Mouse (Mus musculus) cerebellum, adult 2 months (tissue): ENCODE measurements around the gene Evi2a. TPM values are rescaled to one million over a fixed set of nuclear protein-coding genes. Genes with fewer than 3 reads are reported as not detected.
A peak's percentile ranks its signal among the peaks of the same experiment; 100 is the strongest.

ENCODE experiments used
- DNase-seq, 2 experiments: peaks; one replicate each; pipeline ENCODE4 v3.0.0; 2021
- H3K27ac ChIP-seq: fragments of 200-500 bp; 2 replicates; pipeline ENCODE4 v1.5.1; 2012; ENCODE audit warnings: low read length, control low read depth, inconsistent platforms; ENCODE audit not compliant: insufficient read depth
- H3K27me3 ChIP-seq: fragments of 200-500 bp; 2 replicates; pipeline ENCODE4 v1.6.1; 2012; ENCODE audit warnings: inconsistent platforms, mild to moderate bottlenecking, low read length, moderate library complexity; ENCODE audit not compliant: control insufficient read depth, insufficient read depth
- H3K4me1 ChIP-seq: fragments of 200-500 bp; 2 replicates; pipeline ENCODE4 v1.6.1; 2011; ENCODE audit warnings: low read length; ENCODE audit not compliant: control insufficient read depth, insufficient read depth
- H3K4me3 ChIP-seq: fragments of 200-500 bp; replicated peaks from 2 replicates; pipeline ENCODE3; 2011; ENCODE audit warnings: mild to moderate bottlenecking, low read depth, low read length, control low read depth; ENCODE audit not compliant: insufficient read depth
- CTCF ChIP-seq: fragments of 200-500 bp; IDR thresholded peaks from 2 replicates; pipeline ENCODE4 v1.5.1; 2011; ENCODE audit warnings: low read depth, mild to moderate bottlenecking, control low read depth, low read length, moderate library complexity, borderline replicate concordance; ENCODE audit not compliant: insufficient read depth
- POLR2A ChIP-seq: fragments of 200-500 bp; IDR thresholded peaks from 2 replicates; pipeline ENCODE4 v1.6.1; 2011; ENCODE audit warnings: low read length, control low read depth, borderline replicate concordance; ENCODE audit not compliant: insufficient read depth
- WGBS: fragments of 180-500 bp; shearing (Covaris S2); methylation state at CpG from one replicate; pipeline ENCODE4 v1.1.7; 2018; 5-methylcytosine and 5-hydroxymethylcytosine counted together
- polyA plus RNA-seq: library from polyadenylated mRNA; depleted of rRNA; stranded (reverse); fragments of >200 nt; gene quantifications from 2 replicates; pipeline ENCODE4 v1.2.3, GENCODE M21; 2012

Gene Evi2a
- polyA plus RNA-seq, 1 experiment, result 72.3 TPM

GRCm38 (mm10) chr11:79523560-79524309, 6.7 kb downstream of the Evi2a start, which contains the start of gene Evi2b:
Gene Evi2b, minus strand, starts transcription at chr11:79523762.
- Histone ChIP-seq H3K4me1 (0 out of 2 replicates have a peak, but pooled peaks cover 2% of the 10 kb centered on the region), H3K27ac (no peak within 1 kb of the TSS), H3K27me3 (no peaks in the 10 kb centered on the region), H3K4me3 (no peak within 1 kb of the TSS)
- no peak for DNase-seq
- WGBS, result 91% methylated on average over 10 of the region's 10 CpGs
- no peak for TF ChIP-seq CTCF
- TF ChIP-seq POLR2A, result no peak

GRCm38 (mm10) chr11:79522944-79523343, 7.5 kb downstream of the Evi2a start:
- Histone ChIP-seq H3K27me3 (no peaks in the 10 kb centered on the region), H3K4me1 (0 out of 2 replicates have a peak, but pooled peaks cover 2% of the 10 kb centered on the region)
- 92% methylated on average over 1 of the region's 1 CpGs for WGBS

GRCm38 (mm10) chr11:79521930-79522329, 8.5 kb downstream of the Evi2a start:
- H3K4me3 ChIP-seq, result no peak overlapping the region
- no peaks in the 10 kb centered on the region for H3K4me1 ChIP-seq
- DNase-seq, result no peak
- TF ChIP-seq CTCF, result no peak
- no peak overlapping the region for H3K27ac ChIP-seq
- H3K27me3 ChIP-seq, result no peaks in the 10 kb centered on the region

More at GRCm38 (mm10) chr11:79522944-79523343, 7.5 kb downstream of the Evi2a start:
- no peak for DNase-seq
- Histone ChIP-seq H3K4me3 (no peak overlapping the region), H3K27ac (no peak overlapping the region)
- TF ChIP-seq POLR2A (no peak), CTCF (no peak)

- no peaks in the 10 kb centered on the region for H3K27me3 ChIP-seq
- no peak overlapping the region for H3K4me3 ChIP-seq
- DNase-seq, result no peak
- TF ChIP-seq POLR2A (no peak), CTCF (no peak)
- H3K27ac ChIP-seq, result no peak overlapping the region
- H3K4me1 ChIP-seq, result no peaks in the 10 kb centered on the region
Measured at GRCm38 (mm10) chr11:79520772-79521171, 9.6 kb downstream of the Evi2a start.

- no peak overlapping the region for H3K27ac ChIP-seq
- H3K4me1 ChIP-seq, result peaks cover 7% of the 10 kb centered on the region
- no peak for DNase-seq
- H3K4me3 ChIP-seq, result no peak overlapping the region
- 67% methylated on average over 1 of the region's 1 CpGs for WGBS
- no peaks in the 10 kb centered on the region for H3K27me3 ChIP-seq
- TF ChIP-seq CTCF (no peak), POLR2A (no peak)
Measured at GRCm38 (mm10) chr11:79519878-79520291, 10.5 kb downstream of the Evi2a start.

GRCm38 (mm10) chr11:79519299-79519698, 11.1 kb downstream of the Evi2a start:
- no peak overlapping the region for H3K27ac ChIP-seq
- no peak for TF ChIP-seq CTCF
- TF ChIP-seq POLR2A, result no peak
- WGBS, result 83% methylated on average over 6 of the region's 6 CpGs

GRCm38 (mm10) chr11:79515798-79516197, 14.6 kb downstream of the Evi2a start:
- no peak for TF ChIP-seq CTCF
- no peak for TF ChIP-seq POLR2A
- WGBS, result 100% methylated on average over 2 of the region's 2 CpGs
- Histone ChIP-seq H3K4me3 (no peak overlapping the region), H3K27ac (no peak overlapping the region), H3K27me3 (no peaks in the 10 kb centered on the region), H3K4me1 (peaks cover 7% of the 10 kb centered on the region)
- no peak for DNase-seq

More at GRCm38 (mm10) chr11:79519299-79519698, 11.1 kb downstream of the Evi2a start:
- no peak for DNase-seq
- peaks cover 7% of the 10 kb centered on the region for H3K4me1 ChIP-seq
- H3K27me3 ChIP-seq, result no peaks in the 10 kb centered on the region
- H3K4me3 ChIP-seq, result no peak overlapping the region

GRCm38 (mm10) chr11:79515331-79515730, 15.1 kb downstream of the Evi2a start:
- TF ChIP-seq POLR2A (no peak), CTCF (no peak)
- peak in 1 of 2 experiments; percentile 18 for DNase-seq
- WGBS, result 13% methylated on average over 6 of the region's 6 CpGs
- no peak overlapping the region for H3K4me3 ChIP-seq
- H3K27ac ChIP-seq, result no peak overlapping the region
- no peaks in the 10 kb centered on the region for H3K27me3 ChIP-seq
- peaks cover 7% of the 10 kb centered on the region for H3K4me1 ChIP-seq
